Mouse (Mus musculus) midbrain, embryonic 16.5 days (tissue): ENCODE measurements around the gene Ksr2. TPM values are rescaled to one million over a fixed set of nuclear protein-coding genes. Genes with fewer than 3 reads are reported as not detected.

ENCODE experiments used
- ATAC-seq: fragments of 200-750 bp; cut with Nextera tagmentation; 2 replicates; pipeline ENCODE4 v1.8.0; 2017; ENCODE audit warnings: moderate TSS enrichment
- H3K27ac ChIP-seq: fragments of 300-500 bp; sonication (generic); 2 replicates; pipeline ENCODE4 v1.5.1; 2014; ENCODE audit warnings: mild to moderate bottlenecking, low read length, mixed read lengths
- H3K27me3 ChIP-seq: fragments of 300-500 bp; sonication (generic); 2 replicates; pipeline ENCODE4 v1.6.1; 2014; ENCODE audit warnings: low read depth, low read length, mixed read lengths; ENCODE audit not compliant: control insufficient read depth, insufficient read depth
- H3K36me3 ChIP-seq: fragments of 300-500 bp; sonication (generic); 2 replicates; pipeline ENCODE4 v1.6.1; 2014; ENCODE audit warnings: mild to moderate bottlenecking, low read length, moderate library complexity, mixed read lengths; ENCODE audit not compliant: control insufficient read depth, insufficient read depth
- H3K4me1 ChIP-seq: fragments of 300-500 bp; sonication (generic); 2 replicates; pipeline ENCODE4 v1.6.1; 2014; ENCODE audit warnings: mild to moderate bottlenecking, low read length, mixed read lengths; ENCODE audit not compliant: control insufficient read depth, insufficient read depth
- H3K4me2 ChIP-seq: fragments of 300-500 bp; sonication (generic); 2 replicates; pipeline ENCODE4 v1.6.1; 2014; ENCODE audit warnings: mild to moderate bottlenecking, low read length, mixed read lengths
- H3K4me3 ChIP-seq: fragments of 300-500 bp; sonication (generic); 2 replicates; pipeline ENCODE4 v1.5.1; 2014; ENCODE audit warnings: low read depth, mild to moderate bottlenecking, low read length, moderate library complexity, mixed read lengths
- H3K9ac ChIP-seq: fragments of 300-500 bp; sonication (generic); 2 replicates; pipeline ENCODE4 v1.6.1; 2014; ENCODE audit warnings: low read depth, low read length, mixed read lengths
- H3K9me3 ChIP-seq: fragments of 300-500 bp; sonication (generic); replicated peaks from 2 replicates; pipeline ENCODE4 v1.6.1; 2014; ENCODE audit warnings: mild to moderate bottlenecking, low read length, mixed read lengths; ENCODE audit not compliant: control insufficient read depth, poor library complexity, severe bottlenecking
- WGBS: fragments of 180-500 bp; shearing (Covaris S2); extraction: QIAGEN DNeasy Blood & Tissue Kit; methylation state at CpG from one replicate; pipeline ENCODE4 v1.1.7; 2014; 5-methylcytosine and 5-hydroxymethylcytosine counted together
- polyA plus RNA-seq: library from polyadenylated mRNA; unstranded; fragments of >200 nt; fragmentation: Nextera tagmentation; extraction: Ambion mirVana; gene quantifications from 2 replicates; pipeline ENCODE4 v1.2.1, GENCODE M21; 2015

Ksr2 gene
- polyA plus RNA-seq, 1 experiment from 2014 or later = 7.5 TPM

- no peaks in the 10 kb centered on the region for H3K4me1 ChIP-seq
- H3K36me3 ChIP-seq = no peaks in the 10 kb centered on the region
- H3K27ac ChIP-seq = no peak overlapping the region
- H3K9ac ChIP-seq = no peak overlapping the region
- 42% methylated on average over 8 of the region's 8 CpGs for WGBS
- ATAC-seq = no peak
- no peaks in the 10 kb centered on the region for H3K9me3 ChIP-seq
- no peak overlapping the region for H3K4me2 ChIP-seq
- no peaks in the 10 kb centered on the region for H3K27me3 ChIP-seq
- H3K4me3 ChIP-seq = no peak overlapping the region
Observed at GRCm38 (mm10) chr5:117455546-117455945, 41.7 kb downstream of the Ksr2 start.

GRCm38 (mm10) chr5:117457121-117457520, 43.3 kb downstream of the Ksr2 start:
- ATAC-seq = no peak
- no peaks in the 10 kb centered on the region for H3K9me3 ChIP-seq
- 63% methylated on average over 9 of the region's 9 CpGs for WGBS
- H3K27me3 ChIP-seq = no peaks in the 10 kb centered on the region
- no peaks in the 10 kb centered on the region for H3K4me1 ChIP-seq
- no peak overlapping the region for H3K27ac ChIP-seq
- no peak overlapping the region for H3K4me3 ChIP-seq
- H3K9ac ChIP-seq = no peak overlapping the region
- H3K36me3 ChIP-seq = no peaks in the 10 kb centered on the region
- H3K4me2 ChIP-seq = no peak overlapping the region

GRCm38 (mm10) chr5:117457583-117457982, 43.8 kb downstream of the Ksr2 start:
- 76% methylated on average over 8 of the region's 8 CpGs for WGBS
- Histone ChIP-seq H3K36me3 (no peaks in the 10 kb centered on the region), H3K27me3 (no peaks in the 10 kb centered on the region), H3K9ac (no peak overlapping the region), H3K27ac (no peak overlapping the region), H3K4me3 (no peak overlapping the region), H3K4me1 (no peaks in the 10 kb centered on the region), H3K4me2 (no peak overlapping the region), H3K9me3 (no peaks in the 10 kb centered on the region)
- ATAC-seq = no peak

GRCm38 (mm10) chr5:117458899-117459298, 45.1 kb downstream of the Ksr2 start:
- WGBS = 77% methylated on average over 9 of the region's 9 CpGs
- no peak for ATAC-seq

GRCm38 (mm10) chr5:117460261-117460660, 46.5 kb downstream of the Ksr2 start:
- Histone ChIP-seq H3K4me1 (no peaks in the 10 kb centered on the region), H3K27me3 (no peaks in the 10 kb centered on the region), H3K36me3 (no peaks in the 10 kb centered on the region), H3K9me3 (no peaks in the 10 kb centered on the region), H3K4me2 (no peak overlapping the region), H3K27ac (no peak overlapping the region), H3K4me3 (no peak overlapping the region), H3K9ac (no peak overlapping the region)
- 96% methylated on average over 14 of the region's 14 CpGs for WGBS
- ATAC-seq = no peak

More at GRCm38 (mm10) chr5:117458899-117459298, 45.1 kb downstream of the Ksr2 start:
- H3K9me3 ChIP-seq = no peaks in the 10 kb centered on the region
- H3K4me2 ChIP-seq = no peak overlapping the region
- H3K4me1 ChIP-seq = no peaks in the 10 kb centered on the region
- H3K27me3 ChIP-seq = no peaks in the 10 kb centered on the region
- H3K36me3 ChIP-seq = no peaks in the 10 kb centered on the region
- H3K27ac ChIP-seq = no peak overlapping the region
- no peak overlapping the region for H3K4me3 ChIP-seq
- H3K9ac ChIP-seq = no peak overlapping the region

- 80% methylated on average over 12 of the region's 12 CpGs for WGBS
- no peak overlapping the region for H3K4me2 ChIP-seq
- no peaks in the 10 kb centered on the region for H3K9me3 ChIP-seq
- H3K27me3 ChIP-seq = no peaks in the 10 kb centered on the region
- no peaks in the 10 kb centered on the region for H3K36me3 ChIP-seq
- H3K27ac ChIP-seq = no peak overlapping the region
- no peak overlapping the region for H3K4me3 ChIP-seq
- H3K9ac ChIP-seq = no peak overlapping the region
- ATAC-seq = no peak
- H3K4me1 ChIP-seq = no peaks in the 10 kb centered on the region
Observed at GRCm38 (mm10) chr5:117467052-117467451, 53.3 kb downstream of the Ksr2 start.

- H3K4me3 ChIP-seq = no peak overlapping the region
- no peak for ATAC-seq
- 92% methylated on average over 4 of the region's 4 CpGs for WGBS
Observed at GRCm38 (mm10) chr5:117468961-117469360, 55.2 kb downstream of the Ksr2 start.

GRCm38 (mm10) chr5:117469572-117469971, 55.8 kb downstream of the Ksr2 start:
- 95% methylated on average over 8 of the region's 8 CpGs for WGBS
- Histone ChIP-seq H3K4me2 (no peak overlapping the region), H3K27me3 (no peaks in the 10 kb centered on the region), H3K9me3 (no peaks in the 10 kb centered on the region), H3K4me1 (no peaks in the 10 kb centered on the region), H3K36me3 (no peaks in the 10 kb centered on the region), H3K9ac (no peak overlapping the region), H3K27ac (no peak overlapping the region), H3K4me3 (no peak overlapping the region)
- ATAC-seq = no peak

More at GRCm38 (mm10) chr5:117468961-117469360, 55.2 kb downstream of the Ksr2 start:
- no peak overlapping the region for H3K27ac ChIP-seq
- no peaks in the 10 kb centered on the region for H3K27me3 ChIP-seq
- H3K9me3 ChIP-seq = no peaks in the 10 kb centered on the region
- H3K4me2 ChIP-seq = no peak overlapping the region
- no peak overlapping the region for H3K9ac ChIP-seq
- no peaks in the 10 kb centered on the region for H3K4me1 ChIP-seq
- no peaks in the 10 kb centered on the region for H3K36me3 ChIP-seq

GRCm38 (mm10) chr5:117481162-117481561, 67.4 kb downstream of the Ksr2 start:
- no peak for ATAC-seq
- H3K27me3 ChIP-seq = no peaks in the 10 kb centered on the region
- no peaks in the 10 kb centered on the region for H3K9me3 ChIP-seq
- 78% methylated on average over 3 of the region's 3 CpGs for WGBS
- no peak overlapping the region for H3K4me2 ChIP-seq
- H3K27ac ChIP-seq = no peak overlapping the region
- no peaks in the 10 kb centered on the region for H3K36me3 ChIP-seq
- H3K9ac ChIP-seq = no peak overlapping the region
- no peaks in the 10 kb centered on the region for H3K4me1 ChIP-seq
- no peak overlapping the region for H3K4me3 ChIP-seq
